Mouse (Mus musculus) neural tube, embryonic 10.5 days (tissue): Measurements from ENCODE around the gene Bckdk.

ENCODE experiments used
- DNase-seq: peaks from one replicate; pipeline ENCODE4 v3.0.0-alpha.2; 2017; ENCODE audit warnings: low spot score; ENCODE audit errors: extremely low spot score

Gene Bckdk

DNA sequence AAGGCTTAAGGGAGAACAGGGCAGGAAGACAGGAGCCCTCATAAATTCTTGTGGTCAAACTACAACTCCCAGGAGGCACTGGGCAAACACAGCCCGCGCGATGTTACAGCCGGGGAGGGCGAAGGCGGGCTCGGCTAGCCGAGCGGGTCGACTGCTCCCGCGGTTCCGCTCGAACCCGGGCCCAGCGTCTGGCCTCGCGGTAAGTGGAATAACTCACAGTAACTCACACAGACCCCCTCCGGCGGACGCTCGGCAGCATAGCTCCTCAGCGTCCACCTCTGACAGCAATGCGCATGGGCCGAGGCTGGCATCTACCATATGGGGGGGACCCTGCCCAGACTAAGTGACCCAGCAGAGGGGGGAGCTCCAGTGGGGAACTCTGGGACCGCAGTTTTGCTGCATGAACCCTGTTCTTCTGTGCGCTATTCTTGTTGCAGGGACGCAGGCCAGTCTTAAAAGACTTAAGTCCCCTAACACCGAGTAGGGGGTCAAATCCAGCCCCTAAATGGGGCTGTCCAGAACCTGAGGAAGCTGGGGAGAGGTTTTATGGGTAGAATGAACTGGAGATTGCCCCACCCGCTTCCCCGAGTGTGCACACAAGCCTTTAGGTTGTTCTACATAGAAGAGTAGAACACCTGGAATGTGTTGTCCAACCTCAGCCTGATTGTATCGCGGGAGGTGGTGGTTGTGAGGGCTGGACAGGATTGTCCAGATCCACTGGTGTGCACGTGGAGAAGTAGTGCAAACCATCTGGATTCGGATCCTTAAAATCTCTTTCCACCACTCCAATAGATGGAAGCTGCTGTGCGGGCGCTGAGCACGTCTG is at the start of gene Bckdk:
Gene Bckdk, plus strand, starts transcription at position 112 of the 826 bp plus-strand sequence.
- DNase-seq = peak; percentile 80

DNA sequence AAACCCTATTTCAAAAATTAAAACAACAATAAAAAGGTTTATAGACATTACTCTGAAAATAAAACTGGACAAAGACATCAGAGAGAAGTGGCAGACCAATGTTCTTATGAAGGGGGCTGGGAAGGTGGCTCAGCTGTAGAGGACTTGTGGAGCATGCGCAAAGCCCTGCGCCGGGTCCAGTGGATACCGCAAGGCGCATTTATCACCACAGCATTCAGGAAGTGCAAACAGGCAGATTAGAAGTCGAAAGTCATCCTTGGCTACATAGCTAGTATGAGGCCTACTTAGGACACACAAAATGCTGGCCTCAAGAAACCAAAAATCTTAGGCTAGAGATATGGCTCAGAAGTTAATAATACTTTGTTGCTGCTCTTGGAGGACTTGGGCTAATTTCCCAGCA is 45.6 kb upstream of the Bckdk start:
- DNase-seq = no peak

DNA sequence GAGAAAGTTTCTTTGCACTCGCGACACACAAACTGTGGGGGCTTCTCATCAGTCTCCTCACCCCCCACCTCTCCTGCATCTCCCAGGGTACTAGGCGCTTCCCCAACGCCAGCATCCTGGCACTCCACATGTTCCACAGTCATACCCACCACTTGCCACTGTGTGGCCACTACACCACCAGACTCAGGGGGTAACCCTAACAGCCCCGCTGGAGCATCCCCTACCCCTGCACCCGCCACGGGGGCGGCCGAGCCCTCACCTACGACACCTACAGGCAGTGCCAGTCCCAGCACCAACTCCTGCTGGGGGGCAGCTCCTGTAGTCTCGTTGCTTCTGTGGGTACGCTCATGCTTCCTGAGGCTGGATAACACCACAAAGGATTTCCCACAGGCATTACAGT is 37.4 kb upstream of the Bckdk start:
- DNase-seq = no peak

DNA sequence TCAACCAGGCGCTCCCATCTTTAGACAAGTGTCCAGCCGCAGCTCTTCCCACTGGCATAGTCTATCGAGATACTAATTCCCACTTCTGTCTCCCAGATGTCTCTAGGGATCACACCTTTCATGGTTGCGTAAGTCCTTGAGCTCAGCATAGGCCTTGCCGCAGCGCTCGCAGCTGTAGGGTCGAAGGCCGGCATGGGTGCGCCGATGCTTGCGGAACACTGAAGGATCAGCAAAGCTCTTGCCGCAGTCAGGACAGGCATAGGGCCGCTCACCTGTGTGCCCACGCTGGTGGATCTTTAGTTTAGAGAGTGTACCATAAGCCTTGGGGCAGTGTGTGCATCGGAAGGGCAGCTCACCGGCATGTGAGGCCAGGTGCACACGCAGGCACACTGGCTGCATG is 36.2 kb upstream of the Bckdk start:
- no peak for DNase-seq

DNA sequence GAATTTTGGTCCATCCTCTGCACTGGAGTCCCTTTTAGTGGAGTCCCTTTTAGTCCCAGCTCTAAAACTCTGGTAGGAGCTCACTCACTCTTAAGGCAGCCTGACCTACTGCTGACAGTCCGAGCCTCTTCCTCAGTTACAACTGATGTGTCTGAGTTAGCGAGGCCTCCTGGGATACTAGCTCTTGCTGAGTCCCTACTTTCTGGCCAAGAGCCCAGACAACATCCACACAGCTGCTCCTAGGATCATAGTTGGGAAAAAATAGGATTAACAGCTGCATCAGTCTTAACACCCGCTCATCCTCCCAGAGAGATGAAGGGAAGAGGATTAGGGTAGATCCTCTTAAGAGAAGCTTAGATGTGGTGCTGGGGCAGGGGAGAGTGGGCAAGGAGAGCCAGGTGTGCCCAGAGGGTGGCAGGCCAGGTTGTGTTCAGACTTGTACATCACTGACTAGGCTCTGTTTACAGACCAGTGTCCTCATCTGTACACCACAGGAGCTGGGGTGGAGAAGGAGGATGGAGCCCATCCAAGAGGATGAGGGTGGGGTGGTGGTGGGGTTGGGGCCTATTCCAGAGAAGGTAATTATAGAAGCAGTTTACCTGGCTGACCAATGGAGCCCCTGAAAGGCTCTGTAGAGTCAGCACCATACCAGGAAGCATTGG is 34.6 kb upstream of the Bckdk start:
- no peak for DNase-seq

DNA sequence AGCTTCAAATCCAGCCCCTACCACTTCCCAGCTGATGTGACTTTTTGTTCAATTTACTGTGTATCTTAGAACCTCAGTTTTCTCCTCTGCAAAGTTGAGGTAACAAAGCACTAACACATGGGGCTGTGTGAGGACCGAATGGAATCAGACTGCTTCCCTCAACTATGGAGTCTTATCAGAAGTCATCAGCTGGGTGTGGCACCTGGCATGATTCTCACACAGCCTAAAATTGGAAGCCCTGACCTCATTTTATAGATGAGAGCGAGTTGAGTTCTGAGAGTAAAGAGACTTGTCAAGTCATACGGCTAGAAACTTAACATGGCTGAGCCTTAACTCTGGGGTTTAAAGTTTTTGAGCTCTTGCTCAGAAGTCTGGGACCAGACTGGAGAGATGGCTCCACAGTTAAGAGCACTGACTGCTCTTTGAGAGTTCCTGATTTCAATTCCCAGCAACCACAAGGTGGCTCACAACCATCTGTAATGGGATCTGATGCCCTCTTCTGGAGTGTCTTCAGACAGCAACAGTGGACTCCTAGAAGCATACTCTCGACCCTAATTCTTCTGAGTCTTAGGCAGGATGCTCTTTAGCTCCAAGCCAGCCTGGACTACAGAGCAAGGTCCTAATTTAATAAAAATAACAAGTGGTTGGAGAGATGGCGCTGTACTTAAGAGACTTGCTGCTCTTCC is 33.6 kb upstream of the Bckdk start:
- DNase-seq = no peak

DNA sequence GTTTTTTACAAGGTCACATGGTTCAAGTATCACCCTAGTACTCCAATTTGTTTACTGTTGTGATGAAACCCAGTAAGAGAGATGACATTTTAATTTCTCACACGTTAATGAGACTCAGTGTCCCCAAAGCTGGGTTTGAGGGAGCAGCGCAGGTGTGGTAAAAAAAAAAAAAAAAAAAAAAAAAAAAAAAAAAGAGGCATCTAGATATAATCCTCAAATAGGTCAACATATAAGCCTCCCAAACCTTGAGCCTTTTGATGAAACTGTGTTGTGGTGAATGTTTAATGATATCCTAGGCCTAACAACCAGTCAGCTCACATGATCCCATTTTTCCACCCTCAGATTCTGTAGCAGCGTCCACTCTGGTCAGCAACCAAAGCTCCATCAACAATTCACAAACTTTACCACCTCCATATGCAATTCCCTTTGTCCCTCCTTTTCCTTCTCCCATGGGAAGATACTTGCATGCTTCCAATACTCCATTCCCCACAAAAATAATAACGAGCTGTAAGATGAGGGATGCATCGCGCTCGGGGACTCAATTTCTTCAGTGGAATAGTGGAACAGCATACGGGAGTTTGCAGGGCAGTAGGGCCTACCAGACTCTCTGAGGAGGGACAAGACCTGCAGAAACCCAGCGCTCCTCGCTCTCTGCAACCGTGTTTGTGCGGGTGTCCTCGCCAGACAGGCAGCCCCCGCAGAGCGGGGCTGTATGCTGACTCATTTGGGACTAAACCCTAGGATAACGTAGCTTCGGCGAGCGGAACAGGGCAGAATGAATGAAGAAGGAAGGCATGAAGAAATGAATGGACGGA is 28.9 kb upstream of the Bckdk start:
- no peak for DNase-seq

DNA sequence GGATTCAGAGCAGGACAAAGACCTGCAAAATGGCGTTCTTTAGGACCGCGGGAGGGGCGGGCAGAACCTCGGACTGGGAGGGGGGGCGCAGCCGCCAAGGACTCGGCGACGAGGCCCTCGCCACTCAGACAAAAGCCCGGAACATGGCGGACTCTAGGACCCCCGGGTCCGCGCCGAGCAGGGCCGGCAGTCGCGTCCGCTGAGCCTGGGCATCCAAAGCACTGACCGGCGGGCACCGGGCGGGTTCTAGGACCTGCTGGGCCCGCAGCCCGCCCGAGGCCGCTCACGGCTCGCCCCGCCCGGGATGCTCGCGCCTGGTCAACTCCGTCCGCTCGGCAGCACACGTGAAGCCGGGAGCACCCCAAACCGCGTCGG is 28.3 kb upstream of the Bckdk start:
- DNase-seq = peak; percentile 100

DNA sequence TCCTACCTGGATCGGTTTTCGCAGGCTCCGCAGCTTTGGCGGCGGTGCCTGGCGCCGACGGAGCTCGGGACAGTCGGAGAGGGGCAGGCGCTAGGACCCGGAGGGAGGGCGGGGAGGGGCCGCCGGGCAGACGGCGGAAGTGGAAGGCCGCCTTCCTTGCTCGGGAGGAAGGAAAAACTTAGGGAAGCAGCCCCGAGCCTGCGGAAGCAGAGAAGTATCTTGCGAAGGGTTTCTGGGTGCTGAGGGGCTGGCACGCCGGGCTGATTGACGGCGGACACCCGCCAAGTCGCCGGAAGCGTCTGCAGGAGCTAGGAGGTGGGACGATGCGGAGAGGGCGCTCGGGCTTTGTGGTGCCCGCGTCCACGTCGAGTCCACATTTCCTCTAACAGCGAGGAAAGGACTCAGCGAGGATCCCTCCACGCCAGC is 27.8 kb upstream of the Bckdk start, which contains the start of gene Zfp646:
Gene Zfp646, plus strand, starts transcription at position 181 of the 426 bp plus-strand sequence.
- DNase-seq = peak; percentile 93

DNA sequence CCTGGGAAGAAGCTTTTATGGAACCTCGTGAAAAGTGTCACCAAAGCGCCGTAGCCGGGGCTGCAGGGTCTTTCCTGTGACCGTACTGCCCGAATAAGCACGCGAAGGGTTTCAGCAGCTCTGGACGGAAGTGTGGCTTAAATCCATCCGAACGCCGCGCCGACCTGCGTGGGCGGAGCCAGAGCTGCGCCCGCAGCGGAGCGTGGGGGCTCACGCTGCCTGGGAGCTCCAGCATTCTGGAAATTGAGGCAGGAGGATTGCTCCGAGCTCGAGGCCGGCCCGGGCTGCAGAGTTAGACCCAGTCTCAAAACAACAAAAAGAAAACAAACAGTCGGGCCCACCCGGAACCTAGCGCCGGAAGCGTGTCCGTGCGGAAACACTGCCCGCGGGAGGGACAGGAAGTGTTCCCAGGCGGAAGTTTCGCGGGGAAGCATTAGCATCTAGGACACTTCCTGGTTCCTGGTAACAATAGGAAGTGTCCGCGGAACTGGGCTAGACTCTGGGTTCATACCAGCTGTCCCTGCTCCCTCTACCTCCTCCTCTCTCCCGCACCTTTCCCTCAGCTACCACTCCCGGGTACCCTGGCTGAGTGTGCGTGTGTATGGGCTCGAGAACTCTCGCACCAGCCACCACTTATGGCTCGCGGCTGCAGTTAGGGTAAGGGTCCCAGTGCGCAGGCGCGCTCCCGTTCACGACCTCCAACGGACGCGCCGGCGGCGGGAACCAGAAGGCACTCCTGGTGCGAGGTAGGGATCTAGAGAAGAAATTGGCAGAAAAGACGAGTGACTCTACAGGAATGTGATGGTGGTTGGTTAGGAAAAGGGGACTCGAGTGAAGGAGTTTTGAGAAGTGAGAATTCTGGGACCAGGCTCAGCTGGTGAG is 27.2 kb upstream of the Bckdk start, which contains the start of gene Zfp668:
Gene Zfp668, minus strand, starts transcription at position 362 of the 882 bp plus-strand sequence.
- peak; percentile 96 for DNase-seq

DNA sequence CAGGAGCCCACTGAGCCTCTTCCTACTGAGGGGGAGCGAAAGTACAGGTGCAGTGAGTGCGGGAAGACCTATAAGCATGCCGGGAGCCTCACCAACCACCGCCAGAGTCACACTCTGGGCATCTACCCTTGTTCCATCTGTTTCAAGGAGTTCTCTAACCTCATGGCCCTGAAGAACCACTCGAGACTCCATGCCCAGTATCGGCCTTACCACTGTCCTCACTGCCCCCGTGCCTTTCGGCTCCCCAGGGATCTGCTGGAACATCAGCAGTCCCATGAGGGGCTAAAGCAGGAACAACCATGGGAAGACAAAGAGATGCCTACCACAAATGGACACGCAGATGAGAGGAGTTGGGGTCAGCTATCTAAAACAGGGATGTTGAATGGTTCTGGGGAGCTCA is 24.6 kb upstream of the Bckdk start:
- no peak for DNase-seq

DNA sequence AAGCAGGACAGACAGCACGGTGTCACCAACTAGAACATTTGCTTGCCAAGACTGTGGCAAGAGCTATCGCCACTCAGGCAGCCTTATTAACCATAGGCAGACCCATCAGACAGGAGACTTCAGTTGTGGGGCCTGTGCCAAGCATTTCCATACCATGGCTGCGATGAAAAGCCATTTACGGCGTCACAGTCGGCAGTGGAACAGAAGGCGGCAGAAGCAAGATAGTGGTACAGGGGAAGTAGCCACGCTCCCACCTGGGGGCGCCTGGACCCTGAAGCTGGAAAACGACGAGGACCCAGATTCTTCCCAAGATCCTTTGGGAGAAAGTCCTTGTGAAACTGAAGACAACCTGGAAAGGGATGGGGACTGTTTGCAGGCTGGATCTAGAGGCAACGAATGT is 23.5 kb upstream of the Bckdk start:
- DNase-seq = no peak

DNA sequence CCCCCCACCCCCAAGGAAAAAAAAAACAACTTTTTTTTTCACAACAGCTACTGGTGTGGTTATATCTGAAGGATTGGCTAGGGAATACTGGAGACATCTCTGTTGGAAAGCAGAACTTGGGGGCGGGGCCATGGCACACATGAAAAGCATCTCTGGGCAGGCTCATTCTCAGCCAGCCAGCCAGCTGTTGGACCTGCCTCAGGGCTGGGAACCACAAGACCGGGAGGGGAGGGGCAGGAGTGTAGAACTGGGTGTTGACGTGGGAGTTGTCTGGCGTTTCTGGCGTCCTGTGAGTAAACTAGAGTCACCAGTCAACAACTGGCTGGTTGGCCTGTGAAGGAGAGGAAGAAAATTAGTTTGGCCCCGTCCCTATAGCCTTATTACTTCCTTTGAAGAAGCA is 17.9 kb upstream of the Bckdk start:
- no peak for DNase-seq

DNA sequence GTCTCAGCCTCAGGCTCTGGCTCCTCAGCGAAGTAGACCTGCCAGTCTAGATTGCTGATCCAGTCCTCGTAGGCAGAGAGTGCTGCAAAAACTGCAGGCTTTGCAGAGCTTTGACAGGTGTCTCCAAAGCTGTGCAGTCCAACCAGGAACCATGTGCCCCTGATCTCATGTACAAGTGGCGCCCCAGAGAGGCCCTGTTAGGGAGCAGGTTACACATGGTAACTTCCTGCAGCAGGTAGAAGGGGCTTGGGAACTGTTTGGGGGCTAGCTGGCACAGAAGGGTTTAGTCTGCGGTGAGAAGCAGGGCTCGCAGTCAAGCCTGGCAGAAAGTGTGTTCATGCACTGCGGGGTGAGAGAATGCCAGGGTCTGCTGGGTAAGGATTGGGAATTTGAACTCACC is 17.3 kb upstream of the Bckdk start:
- DNase-seq = no peak

DNA sequence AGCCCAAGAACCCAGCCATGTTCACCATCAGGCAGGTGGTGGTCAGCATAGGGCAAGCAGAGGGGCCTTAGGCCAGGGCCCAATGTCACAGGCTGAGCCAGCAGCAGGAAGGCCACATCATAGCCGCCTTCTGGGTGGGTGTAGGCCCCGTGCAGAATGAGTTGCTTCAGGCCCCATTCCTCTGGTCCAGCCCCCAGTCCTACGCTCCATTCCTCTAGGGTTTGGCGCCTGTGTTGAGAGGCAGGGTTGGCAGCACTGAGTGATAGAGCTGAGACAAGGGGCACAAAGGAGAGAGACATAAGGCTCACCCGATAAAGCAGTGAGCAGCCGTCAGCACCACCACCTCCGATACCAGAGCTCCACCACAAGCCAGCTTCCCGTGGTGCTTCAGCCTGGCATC is 16.7 kb upstream of the Bckdk start:
- no peak for DNase-seq

DNA sequence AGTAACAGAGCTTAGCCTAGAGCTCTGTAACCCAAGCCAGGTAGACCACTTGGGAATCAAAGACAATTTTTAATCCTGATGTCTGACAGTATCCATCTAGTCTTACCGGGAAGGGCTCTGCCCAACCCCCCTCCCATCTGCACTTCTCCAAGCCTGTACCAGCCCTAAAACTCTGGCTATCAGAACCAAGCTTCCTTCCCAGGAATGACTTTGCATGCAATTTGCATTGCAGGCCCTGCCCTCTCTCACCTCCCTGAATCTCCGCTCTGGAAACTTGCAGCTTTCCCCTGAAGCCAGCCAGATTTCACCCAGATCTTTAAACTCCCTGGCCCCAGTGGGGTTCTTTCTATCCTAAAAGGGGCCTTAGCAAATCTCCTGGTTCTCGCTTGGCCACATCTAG is 16.1 kb upstream of the Bckdk start:
- no peak for DNase-seq

DNA sequence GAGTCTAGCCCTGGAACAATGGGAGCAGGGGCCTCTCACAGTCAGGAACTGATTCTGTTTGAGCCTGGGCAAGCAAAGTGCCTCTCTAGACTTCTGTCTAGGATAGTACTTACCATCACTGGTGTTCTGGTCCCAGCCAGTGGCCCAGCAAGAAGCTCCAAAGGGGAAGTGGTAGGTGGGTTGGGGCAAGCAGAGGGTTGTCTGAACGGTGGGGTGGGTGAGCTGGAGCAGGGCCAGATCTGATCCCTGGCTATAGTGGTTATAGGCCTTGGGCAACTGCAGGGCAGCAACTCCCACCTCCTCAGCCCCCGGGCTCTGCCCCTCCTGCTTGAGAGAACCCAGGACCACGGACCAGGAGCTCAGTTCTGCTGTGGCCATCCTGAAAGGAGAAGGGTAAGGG is 15.1 kb upstream of the Bckdk start:
- DNase-seq = no peak

DNA sequence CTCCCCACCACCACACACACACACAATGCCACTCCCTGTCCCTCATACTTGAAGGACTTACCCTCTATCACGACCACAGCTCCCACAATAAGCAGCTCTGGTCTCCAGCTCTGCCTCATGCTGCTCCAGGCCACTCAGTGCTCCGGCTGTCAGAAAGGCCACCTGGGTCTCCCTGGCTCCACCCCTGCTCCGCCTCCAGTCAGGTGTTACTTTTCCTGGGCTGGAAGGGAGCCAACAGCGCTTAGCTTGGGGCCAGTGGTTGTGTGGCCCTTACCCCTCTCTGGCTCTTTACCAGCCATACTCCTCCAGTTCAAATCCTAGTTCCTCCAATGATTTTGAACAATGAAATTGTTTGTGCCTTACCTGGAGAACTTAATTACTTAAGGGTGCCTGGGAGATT is 13.1 kb upstream of the Bckdk start, which contains the start of gene Prss53:
Gene Prss53, minus strand, starts transcription at position 173 of the 400 bp plus-strand sequence.
- no peak for DNase-seq

DNA sequence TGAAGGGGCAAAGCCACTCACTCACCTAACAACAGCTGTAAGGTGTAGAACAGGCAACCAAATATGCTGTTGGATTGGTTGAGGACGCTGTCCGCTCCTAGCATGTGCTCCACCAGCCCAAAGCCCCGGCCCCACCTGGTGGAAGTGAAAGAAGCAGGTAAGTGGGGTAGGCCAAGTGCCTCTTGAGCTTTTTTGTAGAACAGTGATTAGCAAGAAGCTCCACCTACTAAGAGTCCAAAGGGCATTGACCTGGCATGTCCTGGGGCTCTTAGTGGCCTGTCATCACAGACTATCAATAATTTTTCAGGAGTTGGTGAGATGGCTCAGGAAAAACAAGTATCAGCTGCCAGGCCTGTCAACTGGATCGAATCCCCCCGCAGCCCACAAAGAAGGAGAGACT is 9.4 kb upstream of the Bckdk start:
- no peak for DNase-seq

DNA sequence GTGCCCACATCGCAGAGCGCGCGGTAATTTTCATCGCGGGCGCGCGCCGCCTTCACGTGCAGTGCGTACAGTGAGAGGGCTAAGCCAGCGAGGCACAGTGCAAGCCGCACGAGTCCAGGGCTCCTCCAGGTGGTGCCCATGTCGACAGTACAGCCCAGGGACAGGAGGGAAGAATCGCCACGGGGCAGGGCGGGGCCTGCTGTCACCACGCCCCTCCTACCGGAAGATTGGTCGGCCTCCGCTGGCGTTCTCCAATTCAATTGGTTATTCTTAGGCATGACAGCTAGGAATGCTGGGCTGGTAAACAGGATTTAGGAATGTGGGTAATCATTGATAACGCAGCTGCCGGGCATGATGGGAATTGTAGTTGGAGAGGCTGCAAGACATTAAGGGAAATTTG is 8.4 kb upstream of the Bckdk start, which contains the start of the genes Gm21974 and Vkorc1:
Gene Gm21974, minus strand, starts transcription at position 13 of the 400 bp plus-strand sequence.
Gene Vkorc1, minus strand, starts transcription at position 176 of the 400 bp plus-strand sequence.
- DNase-seq = peak; percentile 93
